Mouse (Mus musculus) gastrocnemius, postnatal 25 days (tissue): ENCODE data around the gene Lin54. TPM values are rescaled to one million over a fixed set of nuclear protein-coding genes. Genes with fewer than 3 reads are reported as not detected.
"Not testable (repeated sequence)": the region's sequence is repeated elsewhere in the genome, so short reads cannot be mapped to it uniquely, and the experiment has no call there.

Experiments
- DNase-seq: peaks from one replicate; pipeline ENCODE4 v3.0.0; 2022
- total RNA-seq, 2 experiments: library from RNA; stranded (reverse); gene quantifications; 1 replicate in 1 of 2; 2 replicates in 1 of 2; pipeline ENCODE4 v1.2.3; 2021

The Lin54 gene
- total RNA-seq, 2 experiments from 2014 or later = 4.7 to 6.4 TPM

DNA sequence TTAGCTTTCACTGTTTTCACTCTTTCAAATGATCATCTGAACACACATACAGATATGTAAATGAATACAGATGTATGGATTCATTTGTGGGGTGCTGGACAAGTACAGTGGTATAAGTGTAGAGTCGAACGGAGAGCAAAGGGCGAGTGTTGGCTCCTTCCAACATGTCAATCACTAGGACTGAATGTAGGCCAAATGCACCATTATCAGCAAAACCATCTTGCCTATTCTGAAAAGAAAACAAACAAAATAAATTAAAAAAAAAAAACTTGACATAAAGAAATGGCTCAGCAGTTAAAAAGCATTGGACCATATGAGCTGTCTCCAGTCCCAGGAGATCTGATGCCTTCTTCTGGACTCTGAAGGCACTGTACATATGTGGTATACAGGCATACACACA is 12.2 kb downstream of the Lin54 start:
- DNase-seq = no peak

DNA sequence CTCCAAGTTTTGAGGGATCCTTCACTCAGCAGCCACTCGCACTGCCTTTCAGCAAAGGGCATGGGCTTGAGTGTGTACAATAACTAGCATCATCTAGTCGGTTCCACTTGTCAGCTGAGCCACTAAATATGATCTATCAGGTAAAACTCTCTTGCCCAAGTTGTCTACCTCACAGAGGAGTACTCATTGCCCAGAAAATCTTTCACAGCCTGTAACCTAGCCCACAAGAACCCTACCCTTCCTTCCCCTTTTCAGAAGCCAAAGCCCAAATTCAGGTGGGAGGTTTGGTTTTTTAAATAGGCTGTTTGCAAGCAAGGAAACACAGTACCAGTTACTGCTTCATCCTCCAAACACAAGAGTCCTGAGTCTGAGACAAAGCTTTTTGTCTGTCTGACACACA is 13.3 kb downstream of the Lin54 start:
- DNase-seq = no peak

DNA sequence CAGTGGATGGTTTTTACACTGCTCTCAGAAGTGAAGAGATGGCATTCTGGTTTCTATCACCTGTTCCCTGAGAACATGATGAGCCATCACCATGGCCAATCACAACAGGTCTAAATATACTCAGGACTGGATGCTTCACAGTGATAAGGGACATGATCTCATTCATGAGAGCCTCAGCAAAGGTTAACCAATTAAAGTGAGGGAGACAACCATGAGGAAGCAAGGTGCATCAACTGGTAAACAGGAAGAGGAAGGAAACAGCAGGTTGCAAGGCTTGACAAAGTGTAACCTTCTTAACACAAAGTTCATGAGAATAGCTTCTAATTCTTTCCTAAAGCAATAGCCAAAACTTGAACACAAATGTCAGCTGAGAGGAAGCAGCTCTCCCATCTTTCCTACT is 16.9 kb downstream of the Lin54 start:
- DNase-seq = no peak

DNA sequence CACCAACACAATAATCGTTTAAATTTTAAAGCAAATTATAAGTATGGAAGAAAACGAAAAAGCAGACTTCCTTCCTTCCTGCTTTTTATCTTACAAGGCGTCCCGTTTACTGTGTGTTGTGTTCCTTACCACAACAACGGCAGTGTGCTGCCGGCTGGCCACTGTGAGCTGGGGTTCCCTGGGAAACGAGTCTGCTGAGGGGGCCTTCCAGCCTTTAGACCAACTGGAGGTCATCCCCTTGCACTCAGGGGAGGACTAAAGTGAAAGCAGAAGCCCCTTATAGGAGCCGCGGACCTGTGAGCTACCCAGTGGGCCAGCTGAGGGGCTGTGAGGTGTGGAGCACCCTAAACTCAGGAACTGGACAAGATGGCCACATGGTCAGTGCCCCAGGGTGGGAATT is 22.8 kb downstream of the Lin54 start:
- no peak for DNase-seq

DNA sequence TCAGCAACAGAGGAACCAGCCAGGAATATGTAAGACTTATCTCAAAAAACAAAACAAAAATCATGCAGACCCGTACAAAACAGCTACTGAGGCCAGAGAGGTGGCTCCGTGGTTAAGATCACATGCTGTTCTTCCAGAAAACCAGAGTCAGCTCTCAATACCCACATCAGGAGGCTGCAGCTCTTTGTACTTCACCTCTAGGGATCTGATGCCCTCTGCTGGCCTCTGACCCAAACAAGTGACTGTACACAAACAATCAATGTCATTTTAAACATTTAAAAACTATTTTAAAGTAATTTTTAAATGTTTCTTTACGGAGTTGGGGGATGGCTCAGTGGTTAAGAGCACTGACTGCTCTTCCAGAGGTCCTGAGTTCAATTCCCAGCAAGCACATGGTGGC is 24.1 kb downstream of the Lin54 start:
- DNase-seq = no peak

DNA sequence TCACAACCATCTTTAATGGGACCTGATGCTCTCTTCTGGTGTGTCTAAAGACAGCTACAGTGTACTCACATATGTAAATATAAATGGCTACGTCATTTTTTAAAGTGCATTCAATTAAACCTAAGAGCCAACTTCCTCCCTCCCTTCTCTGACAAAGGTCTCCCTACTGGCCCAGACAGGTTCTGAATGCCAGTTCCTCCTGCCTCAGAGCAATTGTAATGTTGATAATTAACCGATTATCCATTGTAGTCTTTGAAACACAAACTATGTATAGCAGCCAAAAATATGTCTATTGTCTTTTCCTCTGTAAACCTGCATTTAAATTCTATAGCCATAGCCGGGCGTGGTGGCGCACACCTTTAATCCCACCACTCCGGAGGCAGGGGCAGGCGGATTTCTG is 33.1 kb downstream of the Lin54 start:
- DNase-seq = no peak

DNA sequence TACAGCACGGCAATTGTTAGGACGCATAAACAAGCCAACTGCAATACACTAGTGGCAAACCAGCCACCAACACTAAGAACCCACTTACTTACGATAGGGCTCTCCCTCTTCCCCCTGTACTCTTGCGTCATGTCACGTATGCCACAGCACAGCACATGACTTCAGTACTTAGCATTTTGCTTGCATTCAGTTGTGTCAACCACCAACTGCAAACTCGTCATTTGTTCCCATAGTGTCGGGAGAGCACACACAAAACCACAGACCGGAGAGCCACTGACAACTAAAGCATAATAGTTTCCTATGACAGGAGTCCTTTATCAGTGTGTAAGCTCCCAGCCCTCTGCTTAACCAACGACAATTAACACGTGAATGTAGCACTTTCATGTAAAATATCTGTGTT is 33.8 kb downstream of the Lin54 start:
- DNase-seq = no peak

DNA sequence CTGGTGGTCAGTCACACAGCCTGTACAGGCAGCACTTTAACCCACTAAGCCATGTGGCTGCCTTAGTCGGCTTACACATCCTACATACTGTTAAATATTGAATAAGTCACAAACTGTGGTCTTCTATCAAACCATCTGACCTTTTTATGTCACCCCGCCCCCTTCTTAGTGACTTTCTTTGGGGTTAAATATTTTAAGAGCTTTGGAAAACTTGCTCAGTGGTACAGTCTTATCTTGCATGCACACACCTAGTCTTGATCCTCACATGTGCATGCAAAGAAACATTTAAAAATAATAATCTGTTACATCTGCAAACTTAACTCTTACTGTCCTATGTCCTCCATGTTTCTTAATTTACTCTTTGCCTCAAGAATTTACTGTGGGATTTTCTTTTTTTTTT is 38.1 kb downstream of the Lin54 start:
- DNase-seq = no peak

DNA sequence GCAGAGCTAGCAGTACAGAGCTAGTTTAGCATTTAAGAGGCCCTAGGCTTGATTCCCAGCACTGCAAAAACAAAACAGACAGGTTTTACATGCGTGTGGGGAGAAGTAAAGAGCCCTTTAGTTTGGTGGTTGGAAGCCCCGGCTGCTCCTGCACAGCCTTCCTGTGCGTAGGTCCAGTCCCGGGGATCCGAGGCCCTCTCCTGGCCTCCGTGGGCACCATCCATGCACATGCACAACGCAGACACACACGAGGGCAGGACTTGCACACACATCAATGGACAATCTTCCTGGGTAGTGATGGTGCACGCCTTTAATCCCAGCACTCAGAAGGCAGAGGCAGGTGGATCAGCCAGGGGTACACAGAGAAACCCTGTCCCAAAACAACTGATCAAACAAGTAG is 38.9 kb downstream of the Lin54 start:
- DNase-seq = no peak

DNA sequence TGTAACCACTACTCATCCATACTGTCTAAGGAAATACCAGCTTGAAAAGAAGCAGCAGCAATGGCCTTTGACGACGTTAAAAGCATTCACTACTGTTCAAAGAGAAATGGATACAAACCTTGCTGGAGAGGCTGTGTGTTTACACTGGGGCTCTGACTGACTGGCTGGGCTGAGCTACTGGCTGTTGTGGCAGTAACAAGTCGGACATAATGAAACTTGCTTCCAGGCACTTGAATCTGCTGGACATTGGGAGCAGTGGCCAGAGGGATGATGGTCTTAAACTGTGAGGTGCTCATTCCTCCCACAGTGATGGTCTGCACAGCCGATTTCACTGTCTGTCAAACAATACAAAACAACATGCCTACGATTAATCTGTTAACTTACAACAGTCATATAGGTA is 41.0 kb downstream of the Lin54 start:
- no peak for DNase-seq

DNA sequence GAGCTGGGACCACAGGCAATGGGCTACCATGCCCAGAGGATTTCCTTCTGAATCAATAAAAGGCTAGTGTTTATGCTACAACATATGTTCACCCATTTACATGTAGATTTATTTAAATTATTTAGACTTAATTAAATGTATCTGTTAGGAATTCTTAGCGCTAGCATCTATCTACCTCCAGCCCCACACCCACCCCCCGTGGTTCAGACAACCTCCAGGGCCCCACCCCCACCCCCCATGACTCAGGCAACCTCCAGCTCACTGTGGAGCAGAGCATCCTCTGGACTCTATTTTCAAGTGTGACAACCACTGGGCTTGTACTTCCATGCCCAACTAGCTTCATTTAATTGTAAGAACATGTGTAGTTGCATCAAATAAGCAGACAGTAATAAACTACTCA is 48.6 kb downstream of the Lin54 start:
- no peak for DNase-seq

DNA sequence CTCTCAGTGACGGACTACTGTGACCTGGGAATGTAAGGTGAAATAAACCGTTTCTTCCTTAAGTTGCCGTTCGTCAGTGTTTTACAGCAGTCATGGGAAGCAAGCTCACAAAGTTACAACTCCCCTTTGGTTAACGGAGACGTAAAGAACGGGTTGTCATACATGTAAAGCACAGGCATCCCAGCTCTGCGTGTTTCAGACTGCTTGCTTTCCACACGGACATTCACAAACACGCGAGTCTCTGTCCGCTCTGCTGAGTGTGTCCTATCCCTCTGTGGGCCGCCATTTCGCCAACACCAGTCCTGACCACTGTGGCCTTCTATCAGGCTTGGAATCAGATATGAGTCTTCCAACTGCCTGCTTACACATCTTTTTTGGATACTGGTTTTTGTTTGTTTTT is 61.6 kb downstream of the Lin54 start:
- no peak for DNase-seq

DNA sequence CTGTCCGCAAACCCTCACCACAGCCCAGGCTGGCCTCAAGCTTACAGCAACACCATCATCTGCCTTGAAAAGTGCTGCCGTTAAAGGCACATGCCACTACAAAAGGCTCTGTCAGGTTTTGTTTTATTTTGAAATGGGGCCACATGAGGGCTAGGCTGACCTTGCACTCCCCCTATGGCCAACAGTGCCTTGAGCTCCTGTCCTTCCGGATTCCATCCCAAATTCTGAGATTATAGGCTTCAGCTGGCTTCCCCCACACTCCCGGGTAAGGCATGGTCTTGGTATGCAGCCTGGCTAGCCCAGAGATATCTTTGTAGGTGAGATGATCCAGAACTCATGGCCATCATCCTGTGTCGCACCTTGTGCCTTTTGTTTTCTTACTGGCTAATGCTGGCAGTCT is 62.5 kb downstream of the Lin54 start:
- no peak for DNase-seq

DNA sequence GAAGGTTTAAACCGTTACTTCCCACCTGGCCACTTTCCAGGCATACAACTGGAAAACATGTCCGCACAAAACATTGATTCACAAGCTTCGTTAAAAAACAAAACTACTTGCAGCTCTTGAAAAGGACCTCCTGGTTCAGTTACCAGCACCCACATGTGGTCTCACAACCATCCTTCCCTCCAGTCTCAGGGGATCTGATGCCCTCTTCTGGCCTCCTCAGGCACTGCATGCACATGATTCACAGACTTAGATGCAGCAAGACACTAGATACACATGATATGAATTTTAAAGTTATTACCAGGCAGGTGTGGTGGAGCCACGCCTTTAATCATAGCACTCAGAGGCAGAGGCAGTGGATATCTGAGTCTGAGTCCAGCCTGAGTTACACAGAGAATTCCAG is 63.4 kb downstream of the Lin54 start:
- DNase-seq = no peak

DNA sequence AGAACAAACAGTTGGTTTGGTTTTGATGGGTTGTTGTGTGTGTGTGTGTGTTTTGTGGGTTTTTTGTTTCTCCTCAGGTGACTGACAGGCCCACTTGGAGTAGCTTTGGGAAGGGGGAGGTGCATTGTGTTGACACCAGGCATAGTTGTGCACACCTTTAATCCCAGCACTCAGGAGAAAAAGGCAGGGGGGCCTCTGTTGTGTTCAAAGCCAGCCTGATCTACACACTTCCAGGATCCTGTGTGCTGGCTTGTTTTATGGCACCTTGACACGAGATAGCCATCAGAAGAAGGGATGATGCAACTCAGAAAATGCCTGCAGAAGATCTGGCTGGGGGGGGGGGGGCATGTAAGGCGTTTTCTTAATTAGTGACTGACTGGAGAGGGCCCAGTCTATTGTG is 69.5 kb downstream of the Lin54 start:
- DNase-seq = no peak

DNA sequence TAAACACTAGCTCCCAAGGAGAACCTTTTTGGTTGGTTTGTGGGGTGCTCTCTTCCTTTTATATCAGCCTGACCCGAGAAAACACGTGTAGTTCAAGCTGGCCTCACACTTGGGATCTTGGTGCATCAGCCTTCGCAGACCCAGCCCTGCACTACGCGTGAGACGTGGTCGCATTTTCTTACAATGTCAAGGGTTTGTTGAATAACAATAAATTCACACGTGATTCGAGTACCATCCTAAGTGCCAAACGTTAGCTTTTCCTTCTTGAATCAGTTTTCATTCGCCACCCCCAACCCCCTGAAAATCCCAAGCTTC is 70.4 kb downstream of the Lin54 start:
- no peak for DNase-seq

DNA sequence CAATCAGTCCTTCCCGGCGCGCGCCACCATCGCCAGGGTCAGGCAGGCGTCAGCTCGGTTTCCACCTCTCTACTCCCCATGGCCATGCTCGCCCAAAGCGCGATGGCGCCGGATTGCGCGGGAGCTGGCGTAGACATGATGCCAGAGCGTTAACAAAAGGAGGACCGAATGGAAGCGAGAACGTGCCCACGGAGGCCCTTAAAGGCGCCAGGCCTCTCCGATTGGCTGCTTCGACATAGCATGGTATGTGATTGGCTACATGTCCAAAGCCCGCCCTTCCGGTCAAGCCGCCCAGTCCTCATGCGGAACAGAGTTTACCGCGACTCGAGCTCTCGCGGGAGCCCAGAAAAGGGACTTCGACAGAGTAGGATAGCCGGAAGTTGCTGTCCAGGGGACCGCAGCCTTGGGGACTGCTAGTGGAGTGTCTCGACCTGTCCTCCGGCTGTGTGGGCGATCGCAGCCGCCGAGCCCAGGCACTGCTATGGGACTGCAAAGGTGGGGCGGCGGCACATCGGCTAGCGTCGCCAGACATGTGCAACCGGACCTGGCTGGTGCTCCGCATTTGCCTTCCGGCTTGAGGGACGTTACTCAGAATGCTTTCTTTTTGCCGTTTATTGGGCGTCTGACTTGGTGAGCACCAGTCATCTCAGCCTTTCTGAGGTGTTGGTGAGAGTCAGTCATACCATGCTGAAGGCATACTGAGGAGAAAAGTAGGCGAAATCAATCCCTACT is 70.9 kb downstream of the Lin54 start:
- DNase-seq = peak; percentile 93

DNA sequence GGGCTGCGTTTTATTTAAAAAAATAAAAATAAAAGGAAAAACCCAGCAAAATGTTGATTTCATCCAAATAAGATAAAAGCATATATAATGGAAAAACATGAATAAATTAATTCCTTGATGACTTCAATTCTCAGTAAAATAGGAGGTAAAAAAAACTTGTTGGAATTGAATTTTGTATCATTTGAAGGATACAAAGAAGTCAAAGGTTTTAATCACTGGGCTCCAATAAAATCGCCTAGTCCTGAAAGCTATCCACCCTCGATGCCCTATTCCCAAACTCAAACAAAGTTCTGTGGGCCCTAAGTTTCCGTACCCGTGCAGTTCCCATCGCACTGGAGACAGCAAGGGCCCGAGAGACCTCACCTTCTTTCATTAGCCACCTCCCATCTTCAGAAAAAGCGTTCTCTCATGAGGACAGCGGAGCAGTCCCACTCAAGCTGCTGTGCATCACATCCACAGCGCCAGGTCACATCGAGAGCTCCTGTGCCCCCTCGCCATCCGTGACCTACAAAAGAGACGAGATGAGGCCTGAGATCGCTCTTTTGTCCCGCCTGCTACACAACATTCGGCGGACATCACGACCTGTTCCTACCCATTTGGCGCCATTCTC is 71.6 kb downstream of the Lin54 start:
- DNase-seq = no peak

DNA sequence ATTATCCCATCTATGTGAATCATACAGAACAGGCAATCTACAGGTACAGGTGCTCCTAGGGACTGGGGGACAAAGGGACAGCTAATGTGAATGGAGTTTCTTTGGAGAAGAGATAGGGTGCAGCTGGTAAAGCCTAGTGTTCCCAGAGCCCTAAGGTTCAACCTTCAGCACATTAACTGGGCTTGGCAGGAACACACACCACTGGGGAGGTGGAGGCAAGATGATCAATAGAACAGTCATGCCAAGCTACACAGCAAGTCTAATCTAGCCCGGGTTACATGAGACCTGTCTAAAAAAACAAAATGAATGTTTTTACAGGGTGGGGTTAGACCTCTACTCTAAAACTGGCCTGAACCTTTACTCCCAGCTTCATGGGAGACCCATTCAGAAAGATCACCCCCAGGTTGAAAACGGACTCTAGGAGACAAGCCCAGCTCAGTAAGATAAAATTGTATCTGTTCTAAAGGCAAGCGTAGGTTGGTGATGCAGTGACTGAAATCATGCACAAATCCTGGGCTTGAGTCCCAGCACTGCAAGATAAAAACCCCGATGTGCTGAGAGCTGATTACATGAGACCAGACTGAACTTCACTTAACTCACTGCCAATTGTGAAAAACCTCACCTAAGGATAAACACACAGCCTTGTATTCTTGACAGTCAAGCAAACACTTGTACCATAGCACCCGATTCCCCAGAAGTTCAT is 72.3 kb downstream of the Lin54 start:
- DNase-seq = no peak

DNA sequence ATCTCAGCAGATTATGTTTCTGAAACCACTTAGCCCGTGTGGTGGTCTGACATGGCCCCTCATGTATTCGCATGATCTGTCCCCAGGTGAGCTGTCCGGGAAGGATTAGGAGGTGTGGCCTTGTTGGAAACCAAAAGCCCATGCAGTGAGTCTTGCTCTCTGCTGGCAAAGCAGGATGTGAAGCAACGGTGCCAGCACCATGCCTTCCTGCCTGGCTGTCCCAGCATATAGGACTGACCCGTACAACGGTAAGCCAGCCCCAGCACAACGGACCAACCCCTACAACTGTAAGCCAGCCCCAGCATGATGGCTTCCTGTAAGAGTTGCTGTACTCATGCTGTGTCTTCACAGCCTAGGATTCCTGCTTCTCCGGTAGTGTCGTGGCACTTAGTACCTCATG is 73.2 kb downstream of the Lin54 start:
- no peak for DNase-seq

DNA sequence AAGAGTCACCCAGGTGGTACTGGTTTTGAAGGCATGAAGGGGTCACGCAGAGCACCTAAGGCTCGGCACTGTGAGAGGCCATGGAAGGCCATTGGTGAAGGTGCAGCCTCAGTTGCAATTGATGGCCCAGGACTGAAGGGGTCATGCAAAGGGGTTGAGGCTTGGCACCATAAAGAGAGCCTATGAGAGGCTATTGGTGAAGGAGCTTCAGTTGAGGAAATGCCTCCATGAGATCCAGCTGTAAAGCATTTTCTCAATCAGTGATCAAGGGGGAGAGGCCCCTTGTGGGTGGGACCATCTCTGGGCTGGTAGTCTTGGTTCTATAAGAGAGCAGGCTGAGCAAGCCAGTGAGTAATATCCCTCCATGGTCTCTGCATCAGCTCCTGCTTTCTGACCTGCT is 74.6 kb downstream of the Lin54 start:
- not testable (repeated sequence) for DNase-seq

DNA sequence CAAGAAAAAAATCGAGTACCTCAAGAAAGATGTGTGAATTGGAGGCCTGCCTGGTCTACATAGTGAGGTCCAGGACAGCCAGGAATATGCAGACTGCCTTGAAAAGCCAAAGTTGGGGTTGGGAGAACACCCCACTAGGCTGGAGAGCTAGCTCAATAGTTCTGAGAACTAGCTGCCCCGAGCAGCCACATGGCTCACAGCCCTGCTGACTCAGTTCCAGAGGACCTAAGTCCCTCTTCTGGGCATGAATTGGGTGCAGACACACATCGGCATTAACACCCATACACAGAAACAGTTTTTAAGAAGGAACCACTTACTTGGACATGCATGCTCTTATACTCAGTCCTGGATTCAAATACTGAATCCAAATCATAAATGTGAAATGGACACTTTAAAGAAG is 76.2 kb downstream of the Lin54 start:
- DNase-seq = no peak

DNA sequence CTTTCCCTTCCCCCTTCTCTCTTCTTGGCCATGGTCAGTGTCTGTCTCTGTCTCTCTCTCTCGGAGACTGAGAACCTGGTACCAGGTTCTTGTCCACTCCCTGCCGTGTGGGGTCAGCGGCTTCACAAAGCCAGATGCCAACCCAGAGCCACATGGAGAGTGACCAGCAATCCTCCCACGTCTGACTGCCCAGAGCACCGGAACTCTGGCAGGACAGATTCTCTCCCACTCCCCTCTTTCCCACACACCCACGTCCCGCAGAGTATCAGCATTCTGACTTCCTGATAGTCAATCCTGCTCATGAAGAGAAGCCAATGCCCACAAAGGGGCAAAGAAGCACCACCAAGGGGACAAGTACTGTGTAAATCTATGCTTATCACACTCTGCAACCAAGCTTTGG is 76.8 kb downstream of the Lin54 start:
- no peak for DNase-seq

DNA sequence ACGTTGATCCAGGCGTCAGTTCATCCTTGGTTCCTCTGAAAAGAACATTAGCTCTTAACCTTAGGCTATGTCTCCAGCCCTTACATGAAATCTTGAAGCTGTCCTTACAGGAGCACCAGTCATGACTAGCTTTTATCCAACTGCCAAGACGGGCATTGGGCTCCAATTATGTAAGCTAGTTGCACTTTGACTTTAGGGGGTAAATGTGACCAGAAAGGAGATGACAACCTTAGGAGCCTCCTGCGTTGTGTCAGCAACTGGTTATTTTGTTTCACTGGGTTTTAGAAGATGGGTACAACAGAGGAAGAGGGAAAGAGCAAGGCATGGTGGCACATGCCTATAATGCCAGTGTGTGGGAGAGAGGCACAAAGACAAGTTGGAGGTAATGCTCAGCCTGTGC is 81.6 kb downstream of the Lin54 start:
- no peak for DNase-seq
